Mouse (Mus musculus) bone marrow, adult 2 months (tissue): ENCODE results near the gene Hrh2. TPM values are rescaled to one million over a fixed set of nuclear protein-coding genes. Genes with fewer than 3 reads are reported as not detected.

Experiments used
- H3K27ac ChIP-seq: fragments of 200-500 bp; 2 replicates; pipeline ENCODE4 v1.5.1; 2012; ENCODE audit warnings: low read depth, mild to moderate bottlenecking, control low read depth, inconsistent platforms, low read length; ENCODE audit not compliant: control insufficient read depth, poor library complexity, insufficient read depth
- H3K4me1 ChIP-seq: fragments of 200-500 bp; 2 replicates; pipeline ENCODE4 v1.6.1; 2011; ENCODE audit warnings: low read length; ENCODE audit not compliant: control insufficient read depth, insufficient read depth
- H3K4me3 ChIP-seq: fragments of 200-500 bp; replicated peaks from 2 replicates; pipeline ENCODE3; 2011; ENCODE audit warnings: mild to moderate bottlenecking, low read depth, low read length, control low read depth; ENCODE audit not compliant: control insufficient read depth
- CTCF ChIP-seq: fragments of 200-500 bp; IDR thresholded peaks from 2 replicates; pipeline ENCODE4 v1.5.1; 2011; ENCODE audit warnings: low read length, control low read depth; ENCODE audit not compliant: control insufficient read depth, insufficient read depth
- POLR2A ChIP-seq: fragments of 200-500 bp; IDR thresholded peaks from 2 replicates; pipeline ENCODE4 v1.6.1; 2011; ENCODE audit warnings: low read depth, mild to moderate bottlenecking, control low read depth, low read length, borderline replicate concordance; ENCODE audit not compliant: control insufficient read depth
- WGBS: fragments of 180-500 bp; shearing (Covaris S2); methylation state at CpG from one replicate; pipeline ENCODE4 v1.1.7; 2018; 5-methylcytosine and 5-hydroxymethylcytosine counted together
- polyA plus RNA-seq: library from polyadenylated mRNA; stranded (reverse); fragments of >200 nt; gene quantifications from 2 replicates; pipeline ENCODE4 v1.2.4, GENCODE M21; 2011; ENCODE audit warnings: low replicate concordance; ENCODE audit not compliant: missing spikeins, insufficient read depth, insufficient read length

Gene Hrh2
- polyA plus RNA-seq, 1 experiment, result 4.4 TPM

DNA sequence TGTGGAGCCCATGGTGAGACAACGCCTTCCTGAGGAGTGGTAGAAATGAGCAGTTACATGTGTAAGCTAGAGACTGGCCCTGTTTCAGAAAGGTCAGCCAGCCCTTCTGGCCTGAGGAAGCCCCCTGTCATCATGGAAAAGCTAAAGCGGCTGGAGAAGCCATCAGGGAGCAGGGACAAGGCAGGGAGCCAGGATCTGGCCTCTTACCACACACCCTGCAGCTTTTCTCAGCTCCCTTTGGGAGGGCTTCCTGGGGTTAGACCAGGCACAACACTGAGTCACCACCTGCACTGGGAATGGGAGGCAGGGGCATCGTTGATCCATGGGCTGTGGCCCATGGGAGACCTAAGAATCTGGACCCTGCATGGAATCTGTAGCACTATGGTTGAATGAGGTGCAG, 11.5 kb upstream of the Hrh2 start:
- Histone ChIP-seq H3K27ac (no peak overlapping the region), H3K4me3 (no peak overlapping the region), H3K4me1 (no peaks in the 10 kb centered on the region; the same call in 1 of the 2 replicates)
- no peak for TF ChIP-seq POLR2A
- TF ChIP-seq CTCF, result no peak
- 77% methylated on average over 3 of the region's 3 CpGs for WGBS

DNA sequence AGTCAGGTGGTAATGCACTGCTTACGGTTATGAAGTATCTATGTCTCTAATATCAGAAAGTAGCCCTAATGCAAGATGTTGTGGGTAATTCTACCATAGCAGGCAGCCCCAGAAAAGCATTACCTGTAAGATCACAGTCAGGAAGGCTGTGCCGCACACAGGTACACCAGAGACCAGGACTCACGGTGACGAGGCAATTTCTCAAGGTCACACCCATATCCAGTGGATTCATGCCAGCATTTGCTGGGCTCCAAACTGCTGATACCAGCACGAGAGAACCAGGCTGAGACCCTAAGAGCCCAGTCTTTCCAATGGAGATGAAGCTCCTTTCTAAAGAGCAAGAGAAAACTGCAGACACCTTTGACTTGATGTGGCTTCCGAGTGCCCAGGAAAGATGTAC, 10.6 kb upstream of the Hrh2 start:
- H3K27ac ChIP-seq, result no peak overlapping the region
- H3K4me3 ChIP-seq, result no peak overlapping the region
- peaks cover 3% of the 10 kb centered on the region; the same call in 1 of the 2 replicates for H3K4me1 ChIP-seq
- WGBS, result 70% methylated on average over 6 of the region's 6 CpGs
- TF ChIP-seq CTCF (no peak), POLR2A (no peak)

GRCm38 (mm10) chr13:54181947-54182346, 10.0 kb upstream of the Hrh2 start:
- H3K27ac ChIP-seq, result no peak overlapping the region
- H3K4me3 ChIP-seq, result no peak overlapping the region
- 86% methylated on average over 4 of the region's 4 CpGs for WGBS
- TF ChIP-seq POLR2A (no peak), CTCF (no peak)
- peaks cover 5% of the 10 kb centered on the region; the same call in 1 of the 2 replicates for H3K4me1 ChIP-seq

GRCm38 (mm10) chr13:54186394-54186793, 5.5 kb upstream of the Hrh2 start:
- Histone ChIP-seq H3K27ac (peak overlapping the region; percentile 60; the same call in 1 of the 2 replicates), H3K4me1 (peaks cover 10% of the 10 kb centered on the region), H3K4me3 (no peak overlapping the region)
- WGBS, result 14% methylated on average over 5 of the region's 5 CpGs
- TF ChIP-seq POLR2A, result no peak
- no peak for TF ChIP-seq CTCF

DNA sequence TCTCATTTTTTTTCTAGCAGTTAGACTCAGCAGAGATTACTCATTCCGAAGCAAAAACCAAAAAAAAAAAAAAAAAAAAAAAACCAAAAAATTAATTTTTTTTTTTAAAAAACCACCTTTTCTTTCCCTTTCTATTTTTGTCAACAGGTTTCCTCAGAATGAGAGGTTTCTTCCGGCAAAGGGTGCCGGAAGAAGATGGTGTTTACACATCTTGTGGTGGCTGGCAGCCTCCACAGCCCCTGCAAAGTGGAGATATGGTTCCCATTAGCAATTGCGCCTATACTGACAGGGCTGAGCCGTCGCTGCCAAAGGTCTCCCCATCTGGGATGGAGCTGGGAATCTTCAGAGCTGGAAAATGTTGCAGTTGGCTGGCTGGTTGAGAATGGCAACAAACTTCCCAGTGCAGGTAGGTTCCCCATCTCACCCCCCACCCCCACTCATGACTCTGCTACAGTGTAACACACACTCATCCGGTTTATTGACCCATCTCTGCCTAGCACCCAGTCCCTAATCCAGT, 3.7 kb upstream of the Hrh2 start:
- no peak for TF ChIP-seq POLR2A
- no peak for TF ChIP-seq CTCF
- Histone ChIP-seq H3K4me1 (peaks cover 11% of the 10 kb centered on the region), H3K4me3 (peak overlapping the region; percentile 52), H3K27ac (peak overlapping the region; percentile 86)
- WGBS, result 2% methylated on average over 7 of the region's 7 CpGs

DNA sequence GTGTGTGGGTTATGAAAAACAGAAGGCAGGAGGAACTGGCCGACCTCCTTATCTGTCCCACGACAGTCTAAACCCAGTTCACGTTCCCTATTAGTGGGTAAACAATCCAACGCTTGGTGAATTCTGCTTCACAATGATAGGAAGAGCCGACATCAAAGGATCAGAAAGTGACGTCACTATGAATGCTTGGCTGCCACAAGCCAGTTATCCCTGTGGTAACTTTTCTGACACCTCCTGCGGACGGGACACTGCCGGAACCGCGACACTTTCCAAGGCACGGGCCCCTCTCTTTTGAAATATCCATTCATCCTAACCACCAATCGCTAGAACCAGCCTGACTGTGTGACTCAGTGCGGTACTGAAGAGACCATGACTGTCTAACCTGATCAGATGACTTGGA, 2.0 kb upstream of the Hrh2 start:
- TF ChIP-seq CTCF (no peak), POLR2A (no peak)
- Histone ChIP-seq H3K27ac (no peak overlapping the region), H3K4me3 (no peak overlapping the region), H3K4me1 (peaks cover 12% of the 10 kb centered on the region)
- WGBS, result 64% methylated on average over 14 of the region's 14 CpGs

GRCm38 (mm10) chr13:54191181-54191580, 748 bp upstream of the Hrh2 start:
- 72% methylated on average over 3 of the region's 3 CpGs for WGBS
- no peak for TF ChIP-seq CTCF
- no peak for TF ChIP-seq POLR2A
- peaks cover 9% of the 10 kb centered on the region for H3K4me1 ChIP-seq
- H3K27ac ChIP-seq, result no peak overlapping the region
- no peak overlapping the region for H3K4me3 ChIP-seq

GRCm38 (mm10) chr13:54193580-54193979, 1.7 kb downstream of the Hrh2 start:
- H3K27ac ChIP-seq, result no peak overlapping the region
- peaks cover 6% of the 10 kb centered on the region for H3K4me1 ChIP-seq
- TF ChIP-seq POLR2A (no peak), CTCF (no peak)
- WGBS, result 50% methylated on average over 5 of the region's 5 CpGs
- no peak overlapping the region for H3K4me3 ChIP-seq

GRCm38 (mm10) chr13:54199000-54199399, 7.1 kb downstream of the Hrh2 start:
- peaks cover 1% of the 10 kb centered on the region for H3K4me1 ChIP-seq
- WGBS, result 76% methylated on average over 9 of the region's 9 CpGs
- TF ChIP-seq POLR2A (no peak), CTCF (no peak)
- H3K27ac ChIP-seq, result no peak overlapping the region
- no peak overlapping the region for H3K4me3 ChIP-seq
